Mouse (Mus musculus) neural tube, embryonic 12.5 days (tissue): ENCODE measurements at regions not wholly inside any gene's neighbourhood (a gene's known extent, or its start where the extent isn't known, plus 50 kb on each side); places are given as distances from the start of the nearest gene placed in this dataset.

Source experiments
- ATAC-seq: fragments of 200-750 bp; cut with Nextera tagmentation; 2 replicates; pipeline ENCODE4 v1.8.0; 2017; ENCODE audit warnings: low read depth, mild to moderate bottlenecking, moderate TSS enrichment, moderate library complexity; ENCODE audit not compliant: low FRiP score
- H3K27ac ChIP-seq: fragments of 300-500 bp; sonication (generic); 2 replicates; pipeline ENCODE4 v1.5.1; 2016
- H3K27me3 ChIP-seq: fragments of 300-500 bp; sonication (generic); replicated peaks from 2 replicates; pipeline ENCODE4 v1.6.1; 2016; ENCODE audit warnings: mild to moderate bottlenecking
- H3K36me3 ChIP-seq: fragments of 300-500 bp; sonication (generic); 2 replicates; pipeline ENCODE4 v1.6.1; 2016; ENCODE audit warnings: mild to moderate bottlenecking
- H3K4me1 ChIP-seq: fragments of 300-500 bp; sonication (generic); 2 replicates; pipeline ENCODE4 v1.6.1; 2016
- H3K4me2 ChIP-seq: fragments of 300-500 bp; sonication (generic); replicated peaks from 2 replicates; pipeline ENCODE4 v1.6.1; 2016; ENCODE audit warnings: mild to moderate bottlenecking
- H3K4me3 ChIP-seq: fragments of 300-500 bp; sonication (generic); 2 replicates; pipeline ENCODE4 v1.5.1; 2016
- H3K9ac ChIP-seq: fragments of 300-500 bp; sonication (generic); 2 replicates; pipeline ENCODE4 v1.6.1; 2016; ENCODE audit warnings: mild to moderate bottlenecking
- H3K9me3 ChIP-seq: fragments of 300-500 bp; sonication (generic); 2 replicates; pipeline ENCODE4 v1.6.1; 2016; ENCODE audit warnings: mild to moderate bottlenecking
- WGBS: fragments of 180-500 bp; shearing (Covaris S2); methylation state at CpG from one replicate; pipeline ENCODE4 v1.1.7; 2016; 5-methylcytosine and 5-hydroxymethylcytosine counted together

DNA sequence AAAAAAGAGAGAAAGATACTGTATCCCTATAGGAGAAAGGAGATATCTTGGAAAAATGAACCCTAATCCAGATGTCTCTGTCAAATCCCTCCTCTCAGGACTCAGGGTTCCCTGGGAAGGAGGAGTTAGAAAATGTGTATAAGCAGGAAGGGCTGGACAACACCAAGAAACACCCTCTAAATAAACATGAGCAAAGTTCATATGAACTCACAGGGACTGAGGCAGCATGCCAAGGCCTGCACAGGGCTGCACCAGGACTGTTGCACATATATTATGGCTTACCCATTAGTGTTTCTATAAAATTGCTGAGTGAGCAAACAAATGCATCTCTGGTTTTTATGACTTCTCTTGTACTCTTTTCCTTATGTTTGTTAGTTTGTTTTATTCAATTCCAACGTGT lies 508.5 kb upstream of the Fam174a start:
- Histone ChIP-seq H3K36me3 (no peaks in the 10 kb centered on the region), H3K4me2 (no peak overlapping the region), H3K4me3 (no peak overlapping the region), H3K4me1 (no peaks in the 10 kb centered on the region), H3K27ac (no peak overlapping the region), H3K9ac (no peak overlapping the region), H3K27me3 (no peaks in the 10 kb centered on the region), H3K9me3 (no peaks in the 10 kb centered on the region)
- WGBS = 82% methylated on average over 1 of the region's 1 CpGs
- no peak for ATAC-seq

DNA sequence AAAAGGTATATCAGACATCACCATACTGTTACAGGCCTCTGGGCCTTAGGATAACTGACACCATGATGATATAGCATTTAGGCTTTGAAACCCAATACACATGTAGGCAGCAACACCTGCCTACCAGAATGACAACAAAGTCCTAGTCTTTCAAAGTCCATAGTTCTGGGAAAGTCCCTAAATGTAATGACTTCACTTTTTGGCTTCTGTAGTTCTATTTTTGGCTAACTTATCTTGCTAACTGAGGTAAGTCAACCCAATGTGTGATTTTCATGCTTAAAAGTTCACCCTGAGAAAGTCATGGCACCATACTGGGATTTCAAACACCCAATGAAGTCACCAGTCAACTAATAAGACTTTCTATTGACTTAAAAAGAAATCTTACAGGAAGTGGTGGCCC lies 485.8 kb upstream of the Fam174a start:
- H3K27me3 ChIP-seq = no peaks in the 10 kb centered on the region
- H3K4me3 ChIP-seq = no peak overlapping the region
- H3K9me3 ChIP-seq = no peaks in the 10 kb centered on the region
- H3K27ac ChIP-seq = no peak overlapping the region
- H3K4me1 ChIP-seq = no peaks in the 10 kb centered on the region
- no peak overlapping the region for H3K4me2 ChIP-seq
- no peaks in the 10 kb centered on the region for H3K36me3 ChIP-seq
- no peak overlapping the region for H3K9ac ChIP-seq
- no peak for ATAC-seq

DNA sequence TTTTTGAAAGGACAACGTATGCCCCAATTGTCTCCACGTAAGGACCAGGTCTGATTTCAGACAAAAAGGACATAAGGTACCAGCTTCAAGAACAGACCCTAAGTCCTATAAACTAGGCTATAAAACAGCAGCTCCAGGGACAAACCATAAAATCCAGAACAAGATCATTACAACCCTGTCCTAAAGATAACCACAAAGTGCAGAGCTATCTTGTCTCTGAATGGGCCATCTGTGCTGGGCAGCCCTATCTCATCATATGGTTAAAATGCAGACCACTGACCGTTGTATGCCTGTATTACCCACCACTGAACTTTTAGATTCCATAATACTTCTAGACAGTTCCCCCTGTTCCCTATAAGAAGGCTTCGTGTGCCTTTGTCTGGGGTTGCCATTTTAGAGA lies 477.4 kb upstream of the Fam174a start:
- Histone ChIP-seq H3K36me3 (no peaks in the 10 kb centered on the region), H3K27me3 (no peaks in the 10 kb centered on the region), H3K4me3 (no peak overlapping the region), H3K4me2 (no peak overlapping the region), H3K9me3 (no peaks in the 10 kb centered on the region), H3K9ac (no peak overlapping the region), H3K4me1 (no peaks in the 10 kb centered on the region), H3K27ac (no peak overlapping the region)
- ATAC-seq = no peak
- 72% methylated on average over 4 of the region's 4 CpGs for WGBS

DNA sequence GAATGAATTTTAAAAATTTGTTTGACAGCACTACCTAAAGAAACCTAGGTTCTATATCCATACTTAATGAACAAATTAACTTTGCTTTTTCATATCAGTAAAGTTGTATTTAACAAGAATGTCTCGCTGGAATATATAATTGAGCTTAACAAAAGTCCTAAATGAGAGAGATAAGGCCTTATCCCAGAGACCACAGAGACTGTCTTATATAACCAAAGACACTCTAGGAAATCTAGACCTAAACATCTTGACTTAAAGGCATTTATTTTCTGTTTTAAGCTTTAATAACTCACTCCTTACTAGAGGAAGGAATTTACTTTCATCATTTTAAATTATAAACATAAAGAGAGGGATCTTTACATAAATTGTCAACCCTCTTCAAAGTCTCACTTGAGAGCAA lies 461.9 kb upstream of the Fam174a start:
- H3K36me3 ChIP-seq = no peaks in the 10 kb centered on the region
- no peaks in the 10 kb centered on the region for H3K27me3 ChIP-seq
- no peak overlapping the region for H3K4me2 ChIP-seq
- no peak overlapping the region for H3K4me3 ChIP-seq
- H3K4me1 ChIP-seq = no peaks in the 10 kb centered on the region
- H3K9me3 ChIP-seq = no peaks in the 10 kb centered on the region
- no peak for ATAC-seq
- 86% methylated on average over 1 of the region's 1 CpGs for WGBS
- H3K27ac ChIP-seq = no peak overlapping the region
- no peak overlapping the region for H3K9ac ChIP-seq

DNA sequence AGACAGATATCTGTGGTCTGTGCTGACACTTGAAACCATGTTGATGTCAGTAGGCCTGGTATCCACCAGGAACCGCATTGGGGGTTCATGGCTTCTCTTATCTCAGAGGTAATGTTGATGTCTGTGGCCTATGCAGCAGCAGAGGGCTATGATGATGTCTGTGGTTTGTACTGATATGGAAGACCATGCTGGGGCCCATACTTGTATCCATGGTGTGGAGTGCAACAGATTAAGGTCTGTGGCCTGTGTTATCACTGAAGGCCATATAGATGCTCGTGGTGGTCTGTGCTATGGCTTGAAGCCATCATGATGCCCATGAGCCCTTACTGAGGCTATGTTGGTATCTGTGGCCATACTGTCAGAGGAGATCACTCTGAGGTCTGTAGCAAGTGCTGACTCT lies 455.0 kb upstream of the Fam174a start:
- Histone ChIP-seq H3K4me1 (no peaks in the 10 kb centered on the region), H3K9ac (no peak overlapping the region), H3K9me3 (no peaks in the 10 kb centered on the region), H3K27me3 (no peaks in the 10 kb centered on the region), H3K4me3 (no peak overlapping the region), H3K4me2 (no peak overlapping the region), H3K36me3 (no peaks in the 10 kb centered on the region), H3K27ac (no peak overlapping the region)
- no peak for ATAC-seq
- 92% methylated on average over 2 of the region's 2 CpGs for WGBS

DNA sequence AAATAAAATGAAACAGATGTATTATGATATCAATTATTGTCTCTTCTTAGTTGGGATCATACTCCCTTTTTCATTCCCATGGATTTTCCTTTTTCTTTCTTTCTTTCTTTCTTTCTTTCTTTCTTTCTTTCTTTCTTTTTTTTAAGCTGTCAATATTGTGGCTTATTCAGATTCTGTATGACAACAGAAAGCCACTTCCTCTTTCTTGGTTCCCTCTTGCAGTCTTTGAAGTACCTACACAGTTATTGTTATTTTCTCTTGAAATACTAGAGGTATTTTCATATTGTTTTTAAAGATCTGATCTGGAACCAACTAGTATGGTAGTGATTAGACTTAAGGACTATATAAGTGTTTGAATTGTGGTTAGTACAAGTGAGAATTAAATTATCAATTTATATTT lies 444.6 kb upstream of the Fam174a start:
- H3K27ac ChIP-seq = no peak overlapping the region
- no peaks in the 10 kb centered on the region for H3K9me3 ChIP-seq
- H3K9ac ChIP-seq = no peak overlapping the region
- no peak overlapping the region for H3K4me3 ChIP-seq
- no peaks in the 10 kb centered on the region for H3K4me1 ChIP-seq
- H3K36me3 ChIP-seq = no peaks in the 10 kb centered on the region
- no peaks in the 10 kb centered on the region for H3K27me3 ChIP-seq
- ATAC-seq = no peak
- H3K4me2 ChIP-seq = no peak overlapping the region

DNA sequence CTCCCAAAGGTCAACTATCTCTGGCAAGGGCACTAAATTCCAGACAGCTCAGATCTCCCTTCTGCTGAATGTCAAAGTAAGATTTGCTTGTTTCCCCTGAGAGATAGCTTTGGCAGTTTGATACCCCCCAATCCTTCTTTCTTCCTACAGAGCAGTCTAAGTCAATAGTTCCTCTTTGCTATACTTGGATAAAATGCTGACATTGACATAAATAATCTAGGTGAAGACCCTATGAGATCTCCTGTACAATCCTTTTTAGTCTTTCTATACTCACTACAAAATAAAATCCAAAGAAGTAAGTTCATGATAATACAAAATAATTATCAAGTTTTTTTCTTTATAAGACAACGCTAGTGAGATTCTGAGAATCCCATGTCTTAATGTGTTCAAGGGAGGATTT lies 432.9 kb upstream of the Fam174a start:
- no peaks in the 10 kb centered on the region for H3K27me3 ChIP-seq
- WGBS = 92% methylated on average over 1 of the region's 1 CpGs
- H3K4me2 ChIP-seq = no peak overlapping the region
- H3K36me3 ChIP-seq = no peaks in the 10 kb centered on the region
- ATAC-seq = no peak
- H3K9ac ChIP-seq = no peak overlapping the region
- no peak overlapping the region for H3K27ac ChIP-seq
- H3K4me1 ChIP-seq = no peaks in the 10 kb centered on the region
- no peaks in the 10 kb centered on the region for H3K9me3 ChIP-seq
- no peak overlapping the region for H3K4me3 ChIP-seq

DNA sequence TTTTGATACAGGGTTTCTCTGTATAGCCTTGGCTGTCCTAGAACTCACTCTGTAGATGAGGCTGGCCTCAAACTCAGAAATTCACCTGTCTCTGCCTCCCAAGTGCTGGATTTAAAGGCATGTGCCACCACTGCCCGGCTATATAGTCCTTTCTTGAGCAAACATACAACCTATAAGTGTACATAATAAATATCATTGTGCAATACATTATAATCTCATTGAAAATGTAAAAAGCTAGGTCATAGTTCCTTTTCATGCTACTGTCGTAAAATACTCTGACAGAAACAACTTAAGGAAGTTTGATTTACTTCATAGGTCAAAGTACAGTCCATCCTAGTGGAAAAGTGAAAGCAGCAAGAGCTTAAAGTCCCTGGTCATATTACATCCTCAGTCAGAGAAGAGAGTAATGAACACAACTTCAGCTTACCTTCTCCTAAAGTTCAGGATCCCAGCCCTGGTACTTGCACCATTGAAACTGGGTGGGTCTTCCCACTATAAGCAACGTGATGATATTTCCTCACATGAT lies 408.4 kb upstream of the Fam174a start:
- ATAC-seq = no peak
- Histone ChIP-seq H3K36me3 (no peaks in the 10 kb centered on the region), H3K9me3 (no peaks in the 10 kb centered on the region), H3K27ac (no peak overlapping the region), H3K4me1 (no peaks in the 10 kb centered on the region), H3K4me2 (no peak overlapping the region), H3K27me3 (no peaks in the 10 kb centered on the region), H3K9ac (no peak overlapping the region), H3K4me3 (no peak overlapping the region)
- WGBS = 87% methylated on average over 3 of the region's 3 CpGs

DNA sequence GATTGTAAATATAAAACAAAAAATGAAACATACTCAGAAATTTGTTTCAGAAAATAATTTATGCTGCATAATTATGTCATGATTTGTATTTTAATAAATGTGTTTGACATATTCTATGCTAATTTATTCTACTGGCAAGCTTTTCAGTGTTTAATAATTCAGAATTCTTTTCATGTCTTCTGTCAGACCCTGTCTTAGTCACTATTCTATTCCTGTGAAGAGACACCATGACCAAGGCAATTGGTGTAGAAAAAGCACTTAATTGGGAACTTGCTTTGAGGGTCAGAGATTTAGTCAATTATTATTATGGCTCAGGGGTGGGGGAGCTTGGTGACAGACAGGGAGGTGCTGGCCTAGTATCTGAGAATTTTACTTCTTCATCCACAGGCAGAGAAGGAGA lies 402.6 kb upstream of the Fam174a start:
- H3K4me2 ChIP-seq = no peak overlapping the region
- no peaks in the 10 kb centered on the region for H3K36me3 ChIP-seq
- no peak overlapping the region for H3K9ac ChIP-seq
- no peaks in the 10 kb centered on the region for H3K27me3 ChIP-seq
- H3K4me1 ChIP-seq = no peaks in the 10 kb centered on the region
- no peak overlapping the region for H3K4me3 ChIP-seq
- no peak for ATAC-seq
- H3K27ac ChIP-seq = no peak overlapping the region
- H3K9me3 ChIP-seq = no peaks in the 10 kb centered on the region
